Mouse (Mus musculus) CH12F3 (cell line): Measurements from ENCODE around the gene Ddo.

ENCODE experiments used
- in situ Hi-C: fragments of 300-500 bp; cut with MboI; formaldehyde crosslinking; loops from 2 replicates; pipeline ENCODE4 v1.14.3; 2020; ENCODE audit warnings: low sequenced_read_pairs

The Ddo gene

GRCm38 (mm10) chr10:40715151-40715550 is 85.3 kb downstream of the Ddo start:
- in situ Hi-C loops: no loop called here

DNA sequence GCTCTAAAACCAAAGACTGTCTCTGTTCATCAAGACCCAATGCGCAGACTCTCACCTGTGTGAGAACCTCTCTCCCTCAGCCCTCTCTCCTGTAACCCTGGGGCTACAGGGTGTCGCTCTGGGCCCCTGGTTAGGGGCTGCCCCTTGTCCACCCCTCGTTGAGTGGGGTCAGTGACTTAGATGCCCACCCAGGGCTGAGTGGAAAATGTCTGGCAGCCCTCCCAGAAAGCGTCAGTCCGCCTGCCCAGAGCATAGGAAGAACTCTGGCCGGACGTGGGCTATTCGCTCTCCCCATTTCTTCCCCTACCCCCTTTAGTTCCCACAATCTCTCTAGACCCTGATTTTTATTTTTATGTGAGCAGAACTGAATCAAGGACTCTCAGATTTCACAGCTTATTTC is 86.5 kb downstream of the Ddo start:
- in situ Hi-C loops: no loop called here

DNA sequence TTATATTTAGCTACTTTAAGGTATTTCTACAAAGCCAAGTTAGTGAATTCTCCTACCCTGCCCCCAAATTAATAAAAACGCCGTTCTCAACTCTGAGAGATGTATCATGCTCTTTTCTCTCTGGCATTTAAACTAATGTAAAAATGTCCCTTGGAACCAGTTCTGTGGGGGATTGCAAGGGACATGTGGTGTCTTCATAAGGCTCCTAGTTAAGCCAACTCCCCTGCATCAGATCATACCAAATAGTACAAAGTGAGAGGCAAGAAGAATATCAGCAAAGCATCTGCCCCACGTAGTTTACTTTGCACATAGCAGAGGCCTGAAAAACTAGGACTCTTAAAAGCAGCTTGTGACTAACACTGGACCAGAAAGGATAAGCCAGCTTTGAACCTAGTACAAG is 86.9 kb downstream of the Ddo start:
- in situ Hi-C loops: no loop called here

- in situ Hi-C loops: no loop called here
Observed at GRCm38 (mm10) chr10:40718362-40718761, 88.6 kb downstream of the Ddo start.

- in situ Hi-C loops: no loop called here
Observed at GRCm38 (mm10) chr10:40719062-40719461, 89.3 kb downstream of the Ddo start.

DNA sequence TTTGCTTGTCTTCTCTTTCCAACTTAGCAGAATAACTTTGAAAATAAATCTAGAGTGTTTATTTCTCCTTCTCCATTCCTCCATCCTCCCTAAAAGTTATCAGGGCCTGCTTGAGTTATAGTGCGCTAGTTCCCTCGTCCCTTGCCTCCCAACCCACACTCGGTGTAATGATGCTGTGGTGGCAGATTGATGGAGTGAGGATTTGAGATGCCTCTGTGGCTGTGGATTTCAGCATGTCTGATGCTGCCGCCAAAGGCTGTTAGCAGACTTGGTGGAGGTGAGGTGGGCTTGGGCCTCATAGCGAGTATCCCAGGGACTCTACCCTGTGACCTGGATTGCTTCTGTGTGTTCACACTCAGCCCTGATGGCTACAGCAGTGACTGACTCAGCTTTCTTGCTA is 91.1 kb downstream of the Ddo start:
- in situ Hi-C loops: no loop called here

- in situ Hi-C loops: no loop called here
Observed at GRCm38 (mm10) chr10:40724342-40724741, 94.5 kb downstream of the Ddo start.

GRCm38 (mm10) chr10:40725066-40725465 is 95.3 kb downstream of the Ddo start:
- in situ Hi-C loops: no loop called here

GRCm38 (mm10) chr10:40725471-40725870 is 95.7 kb downstream of the Ddo start:
- in situ Hi-C loops: no loop called here

- in situ Hi-C loops: no loop called here
Observed at GRCm38 (mm10) chr10:40726288-40726902, 96.6 kb downstream of the Ddo start.

GRCm38 (mm10) chr10:40726989-40727388 is 97.2 kb downstream of the Ddo start:
- in situ Hi-C loops: no loop called here

- in situ Hi-C loops: no loop called here
Observed at GRCm38 (mm10) chr10:40730200-40730599, 100.4 kb downstream of the Ddo start.
